Mouse (Mus musculus) CH12F3 (cell line): ENCODE data around the gene Mynn.
"Not testable (repeated sequence)": the region's sequence is repeated elsewhere in the genome, so short reads cannot be mapped to it uniquely, and the experiment has no call there.

Source experiments
- in situ Hi-C: fragments of 300-500 bp; cut with MboI; formaldehyde crosslinking; loops from 2 replicates; pipeline ENCODE4 v1.14.3; 2020; ENCODE audit warnings: low sequenced_read_pairs

Gene Mynn

DNA sequence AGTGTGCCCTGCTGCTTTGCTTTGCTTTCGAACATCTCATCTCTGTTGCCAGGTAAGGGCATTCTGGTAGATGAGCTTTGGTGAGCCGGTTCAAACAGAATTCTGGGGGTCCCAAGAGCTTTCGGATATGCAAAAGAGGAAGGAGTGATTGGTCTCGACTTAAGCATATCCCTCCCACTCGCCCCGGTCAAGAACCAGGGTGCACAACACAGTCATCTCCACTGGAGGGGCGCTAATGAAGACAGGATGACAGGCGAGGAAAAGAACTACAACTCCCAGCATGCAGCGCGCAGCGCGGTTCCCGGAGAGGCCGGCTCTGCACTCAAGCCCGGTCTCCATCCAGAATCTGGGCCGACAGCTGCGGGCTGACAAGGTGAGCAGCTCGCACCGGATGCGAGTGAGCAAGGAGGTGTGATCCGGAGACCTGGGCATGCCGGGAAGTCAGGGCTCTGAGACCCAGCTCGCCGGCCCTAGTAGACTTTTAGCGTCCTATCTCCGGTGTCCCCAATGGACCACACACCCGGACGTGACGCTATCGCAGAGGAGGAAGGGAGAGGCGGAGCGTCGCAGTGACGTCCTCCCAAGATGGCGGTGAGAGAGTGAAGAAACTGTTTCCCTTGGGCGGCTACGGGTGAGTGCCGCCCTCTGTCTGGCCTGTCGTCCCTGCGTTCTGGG lies at the start of gene Mynn:
TSS of gene Mynn (plus strand) at position 1 of the 675 bp plus-strand sequence.
- in situ Hi-C loops = no loop called here

DNA sequence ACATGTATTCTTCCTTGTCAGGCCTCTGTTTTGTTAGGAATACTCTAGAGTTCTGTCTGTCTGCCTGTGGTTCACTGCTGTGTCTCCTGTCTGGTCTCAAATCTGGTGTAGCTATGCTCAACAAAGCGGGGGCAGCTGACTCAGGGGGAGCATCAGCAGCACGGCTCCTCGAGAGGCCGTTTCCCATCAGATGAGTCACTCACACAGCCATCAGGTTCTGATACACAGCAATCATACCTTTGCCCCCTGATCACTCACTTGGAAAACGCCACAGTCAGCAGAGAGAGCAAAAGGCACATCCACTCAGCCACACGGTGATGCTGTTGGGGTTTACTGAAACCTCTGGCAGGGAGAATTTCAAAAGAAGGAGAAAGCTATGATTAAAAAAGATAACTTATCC lies 48.1 kb upstream of the Mynn start:
- in situ Hi-C loops = no loop called here

DNA sequence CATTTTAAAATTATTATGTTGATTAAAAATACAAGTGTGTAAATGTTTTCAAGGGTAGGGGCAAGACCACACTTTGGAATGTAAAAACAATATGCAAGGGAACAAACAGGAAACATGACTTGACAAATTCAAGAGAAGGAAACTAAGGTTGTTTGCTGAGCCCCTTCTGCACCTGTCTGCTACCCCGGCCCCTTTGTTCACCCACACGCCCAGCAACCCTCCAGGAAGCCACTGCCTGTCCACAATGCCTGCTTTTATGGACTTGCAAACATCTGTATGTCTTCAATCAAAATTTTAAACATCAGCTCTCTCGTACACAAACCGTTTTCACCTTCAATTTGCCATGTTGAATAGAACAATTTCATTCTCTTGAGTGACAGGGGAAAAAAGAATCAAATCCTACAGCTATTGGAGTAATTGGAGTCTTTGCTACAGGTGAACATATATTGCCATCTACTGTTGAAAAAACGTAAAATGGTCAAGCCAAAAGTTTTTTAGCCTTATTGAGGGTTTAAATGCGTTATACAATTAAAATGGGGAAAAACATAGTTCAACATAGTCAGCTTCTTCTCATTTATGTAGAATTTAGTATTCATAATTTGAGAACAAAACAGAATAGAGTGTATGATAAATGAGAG lies 41.1 kb upstream of the Mynn start:
- in situ Hi-C loops = no loop called here

DNA sequence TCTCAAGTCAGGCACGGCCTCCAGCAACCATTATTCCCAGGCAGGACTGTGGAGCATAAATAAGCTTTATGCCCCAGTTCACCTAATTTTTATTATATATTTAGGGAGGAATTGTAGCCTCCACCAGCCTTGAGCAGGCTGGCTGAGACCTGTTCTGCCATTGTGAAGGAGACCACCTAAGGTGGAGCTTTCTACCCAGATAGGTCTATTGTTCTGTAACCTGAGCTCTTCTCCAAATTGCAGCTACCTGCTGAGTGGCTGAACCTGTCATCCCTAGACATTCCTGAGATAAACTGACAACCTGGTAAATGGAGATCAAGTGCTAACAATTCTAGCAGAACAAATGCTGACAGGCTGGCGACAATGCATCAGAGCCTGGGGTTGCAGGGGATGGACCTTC lies 35.5 kb upstream of the Mynn start:
- in situ Hi-C loops = not testable (repeated sequence)

DNA sequence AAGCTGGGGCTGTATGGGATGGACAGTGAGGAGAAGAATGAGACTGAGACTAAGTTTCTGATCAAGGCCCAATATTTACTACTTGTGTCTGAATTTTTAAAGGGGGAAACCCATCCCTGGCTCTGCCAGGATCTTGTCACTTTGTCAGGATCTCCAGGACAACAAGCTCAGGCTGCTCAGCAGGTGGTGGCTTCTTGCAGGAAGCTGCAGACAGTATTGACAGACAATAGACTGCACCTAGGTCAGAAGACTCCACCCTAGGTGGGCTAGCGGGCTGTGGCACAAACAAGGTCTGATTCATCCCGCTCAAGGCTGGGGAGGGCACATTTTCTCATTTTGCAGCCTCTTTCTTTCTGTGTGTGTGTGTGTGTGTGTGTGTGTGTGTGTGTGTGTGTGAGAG lies 28.3 kb upstream of the Mynn start:
- in situ Hi-C loops = no loop called here

DNA sequence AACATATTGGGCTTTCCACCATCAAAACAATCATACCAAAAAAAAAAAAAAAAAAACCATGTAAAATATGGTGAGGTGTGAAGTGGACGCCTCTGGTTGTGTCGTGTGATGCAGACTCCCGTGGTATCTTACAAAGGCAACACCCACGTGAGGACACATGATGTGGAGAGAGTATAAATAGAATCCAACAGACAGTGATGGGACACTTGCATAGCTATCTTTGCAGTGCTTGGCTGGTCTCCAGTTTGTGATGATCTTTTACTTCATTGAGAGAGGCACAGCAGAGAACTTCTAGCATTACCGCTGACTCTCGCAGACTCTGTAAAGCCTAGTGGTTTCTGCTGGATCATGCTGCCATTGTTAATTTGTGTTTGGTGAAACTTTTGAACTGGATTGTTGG lies 13.0 kb upstream of the Mynn start:
- in situ Hi-C loops = loop anchor here (25.0 kb wide), 1 partner anchor 373 kb away; the partner anchor contains the start of gene Phc3

DNA sequence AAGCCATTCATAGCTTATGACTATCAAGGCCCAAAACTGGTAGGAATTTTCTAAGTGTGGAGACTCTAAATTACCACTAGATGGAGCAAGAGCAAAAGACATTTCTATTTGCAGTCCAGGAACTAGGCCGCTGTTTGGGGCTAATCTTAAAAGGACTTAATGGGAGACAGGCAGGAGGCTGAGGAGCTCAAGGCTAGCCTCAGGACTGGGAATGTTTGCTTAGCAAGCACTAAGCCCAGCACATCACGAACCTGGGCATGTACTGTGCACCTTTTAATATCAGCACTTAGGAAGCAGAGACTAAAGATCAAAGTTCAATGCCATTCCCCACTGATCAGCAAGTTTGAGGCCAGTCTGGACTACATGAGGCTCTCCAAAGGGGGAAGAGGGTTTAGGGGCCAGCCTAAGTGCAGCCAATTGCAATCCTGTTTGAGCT lies 9.4 kb upstream of the Mynn start:
- in situ Hi-C loops = loop anchor here (25.0 kb wide), 1 partner anchor 370 kb away; the partner anchor contains the start of gene Phc3

DNA sequence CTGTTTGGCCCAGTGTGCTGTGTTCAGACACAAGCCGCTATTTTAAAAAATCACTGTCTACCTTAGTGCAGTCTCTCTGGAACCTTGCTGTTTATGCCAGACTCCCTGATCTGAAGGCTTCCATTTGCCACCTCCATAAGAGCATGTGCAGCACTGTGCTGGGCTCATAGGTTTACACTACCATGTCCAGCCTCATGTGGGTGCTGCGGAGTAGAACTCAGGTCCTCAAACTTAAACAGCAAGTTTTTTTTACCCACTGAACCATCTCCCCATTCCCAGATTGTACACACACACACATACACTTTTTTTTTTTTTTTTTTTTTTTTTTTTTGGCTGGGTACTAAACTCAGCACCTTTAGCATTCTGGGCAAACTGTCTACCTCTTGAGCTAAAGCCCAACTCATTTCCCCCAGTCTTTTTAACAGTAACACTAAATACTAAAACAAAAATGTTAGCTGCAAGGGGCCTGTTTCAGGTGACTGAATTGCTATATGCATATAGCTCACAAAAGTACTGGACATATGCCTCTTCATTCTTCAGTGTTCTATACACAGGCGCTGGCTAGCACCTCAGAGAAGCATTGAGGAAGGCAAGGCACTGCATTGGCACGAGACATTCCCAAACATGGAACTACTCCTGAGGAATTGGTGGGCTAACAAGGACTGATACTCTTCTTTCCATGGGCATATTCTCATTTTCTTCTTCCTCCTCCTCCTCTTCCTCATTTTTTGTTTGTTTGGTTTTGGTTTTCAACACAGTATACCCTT lies 8.0 kb upstream of the Mynn start:
- in situ Hi-C loops = loop anchor here (25.0 kb wide), 1 partner anchor 368 kb away; the partner anchor contains the start of gene Phc3

DNA sequence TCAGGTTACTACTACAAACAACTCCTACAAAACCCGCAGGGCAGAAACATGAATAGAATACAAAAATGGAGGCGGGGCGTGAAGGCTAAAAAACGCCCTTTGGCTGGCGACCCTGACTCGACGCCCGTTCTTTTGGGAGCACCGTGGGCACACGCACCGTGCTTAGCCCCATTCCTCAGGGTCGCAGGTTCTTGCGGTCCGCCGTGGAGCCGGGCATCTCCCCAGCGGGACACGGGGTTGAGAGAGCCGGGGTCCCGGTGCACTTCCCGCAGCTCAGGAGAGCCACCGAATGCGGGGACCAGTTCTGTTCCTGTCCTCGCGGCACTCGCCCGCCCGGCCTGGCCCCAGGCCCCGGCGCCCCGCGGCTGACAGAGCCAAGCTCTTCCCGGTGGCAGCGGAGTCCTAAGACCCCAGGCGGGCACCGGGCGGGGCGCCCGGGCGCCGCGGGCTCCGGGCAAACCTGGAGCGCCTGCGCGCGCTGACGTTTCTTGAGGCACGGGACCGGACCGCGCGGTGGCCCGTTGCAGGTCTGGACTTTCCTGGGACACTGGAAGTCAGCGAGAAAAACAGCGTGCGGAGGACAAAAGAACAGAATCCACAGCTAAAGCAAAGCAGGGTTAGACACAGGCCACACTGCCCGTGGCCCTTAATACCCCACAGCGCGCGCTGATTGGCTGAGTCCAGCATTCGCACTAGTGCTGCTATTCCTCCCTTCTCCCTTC lies 6.6 kb upstream of the Mynn start:
- in situ Hi-C loops = loop anchor here (25.0 kb wide), 1 partner anchor 367 kb away; the partner anchor contains the start of gene Phc3

DNA sequence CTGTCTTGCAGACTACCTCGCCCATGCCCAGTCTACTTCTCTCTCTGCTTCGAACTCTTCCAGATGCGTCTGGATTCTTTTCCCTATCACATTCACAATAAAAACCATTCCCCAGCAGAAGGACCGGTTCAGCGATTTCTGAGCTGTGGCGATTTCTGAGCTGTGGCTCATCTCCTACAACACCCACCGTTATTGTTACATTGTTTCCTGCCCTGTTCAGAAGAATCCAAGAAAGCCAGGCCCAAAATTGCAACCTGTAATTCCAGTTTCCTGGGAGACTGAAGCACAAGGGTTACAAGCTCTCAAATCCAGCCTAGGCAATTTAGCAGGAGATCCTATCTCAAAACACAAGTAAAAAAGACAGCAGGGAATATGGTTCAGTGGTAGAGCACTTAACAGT lies 4.6 kb upstream of the Mynn start:
- in situ Hi-C loops = loop anchor here (25.0 kb wide), 1 partner anchor 365 kb away; the partner anchor contains the start of gene Phc3

DNA sequence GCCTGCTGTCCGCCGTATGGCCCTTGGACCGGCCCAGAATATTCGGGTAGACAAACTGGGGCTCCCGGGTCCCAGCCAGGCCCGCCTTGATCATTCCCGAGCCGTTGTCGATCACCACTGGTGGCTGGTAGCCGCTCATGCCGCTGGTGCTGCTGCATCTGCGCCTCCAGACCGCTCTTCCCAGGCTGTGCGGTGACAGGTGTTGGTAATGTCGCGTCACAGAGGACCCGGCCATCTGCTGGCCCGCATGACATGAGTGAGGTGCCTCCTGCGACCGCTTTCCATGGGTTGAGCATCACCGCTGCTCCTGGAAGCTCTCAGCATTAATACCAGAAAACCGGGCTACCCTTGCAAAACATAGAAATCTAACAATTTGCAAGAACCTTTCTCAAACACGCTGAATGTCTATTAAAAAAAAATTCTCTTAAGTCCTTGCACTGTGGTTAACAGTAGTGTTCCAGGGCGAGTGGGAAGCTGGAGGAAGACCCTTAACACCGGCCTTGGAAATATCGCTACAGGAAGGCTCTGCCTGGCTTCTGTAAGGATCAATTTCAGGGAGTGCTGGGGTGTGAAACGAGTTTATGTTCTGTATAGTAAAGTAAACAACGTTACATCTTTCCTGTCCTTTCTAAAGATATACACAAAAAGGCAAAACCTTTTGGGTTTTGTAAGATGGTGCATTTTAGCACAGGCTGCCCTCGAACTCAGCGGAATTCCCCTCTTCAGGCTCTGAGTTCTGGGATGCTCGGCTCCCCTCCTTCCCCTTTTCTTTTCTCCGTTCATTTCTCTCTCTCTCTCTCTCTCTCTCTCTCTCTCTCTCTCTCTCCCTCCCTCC lies 1.9 kb upstream of the Mynn start, which contains the start of gene Actrt3:
TSS of gene Actrt3 (minus strand) at position 229 of the 835 bp plus-strand sequence.
- in situ Hi-C loops = loop anchor here (25.0 kb wide), 1 partner anchor 362 kb away; the partner anchor contains the start of gene Phc3

DNA sequence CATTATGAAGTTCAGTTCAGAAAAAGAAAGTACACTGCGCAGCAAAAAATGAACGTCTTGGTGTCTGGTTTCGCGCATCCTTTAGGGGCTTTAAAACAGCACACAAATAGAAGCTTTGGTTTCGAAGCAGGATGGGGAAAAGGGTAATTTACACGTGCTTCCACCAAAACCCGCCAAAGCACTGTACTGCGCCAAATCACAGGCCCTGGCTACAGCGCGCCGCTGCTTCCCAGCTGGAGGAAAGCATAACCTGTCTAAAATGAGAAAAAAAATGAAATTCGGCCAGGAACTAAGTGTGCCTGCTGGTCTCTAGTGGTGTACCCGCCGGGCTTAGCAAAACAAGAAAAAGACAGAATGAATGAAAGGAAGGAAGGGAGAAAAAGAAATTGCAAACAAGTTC lies 1.1 kb upstream of the Mynn start:
- in situ Hi-C loops = no loop called here

DNA sequence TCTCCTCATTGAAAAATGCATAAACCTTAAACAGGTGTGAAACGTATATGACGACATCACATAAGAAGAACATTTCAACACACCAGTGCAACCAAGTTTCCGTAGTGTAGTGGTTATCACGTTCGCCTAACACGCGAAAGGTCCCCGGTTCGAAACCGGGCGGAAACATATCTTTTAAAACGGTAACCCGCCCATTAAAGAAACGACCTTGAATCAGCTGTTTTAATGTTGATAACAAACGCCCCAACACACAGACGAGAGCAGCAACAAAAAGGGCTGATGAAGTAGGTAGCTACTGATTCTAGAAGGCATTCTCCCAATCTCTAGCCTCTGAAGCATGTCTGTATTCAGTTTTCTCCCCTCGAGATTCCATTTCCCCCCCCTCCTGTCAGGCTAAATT lies 690 bp upstream of the Mynn start:
- in situ Hi-C loops = no loop called here

DNA sequence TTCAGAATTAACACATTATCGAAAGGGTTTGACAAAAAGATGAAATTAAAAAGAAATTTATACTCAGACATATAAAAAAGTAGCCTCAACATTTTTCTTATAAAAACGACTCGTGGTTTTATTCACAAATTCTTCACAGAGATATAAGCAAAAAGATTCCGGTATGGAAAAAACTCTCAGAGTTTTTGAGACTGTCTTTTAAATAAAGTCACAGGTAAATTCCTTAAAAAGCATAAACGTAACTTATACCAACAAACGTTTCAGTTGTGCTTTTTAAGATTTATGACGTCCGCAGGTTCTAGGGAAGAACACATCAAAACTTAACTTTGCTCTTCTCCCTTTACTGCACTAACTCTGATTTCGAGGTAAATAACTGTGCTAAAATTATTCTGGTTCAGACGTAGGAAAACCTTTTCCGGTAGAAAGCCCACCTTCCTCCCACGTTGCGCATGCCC lies 228 bp upstream of the Mynn start:
- in situ Hi-C loops = no loop called here

DNA sequence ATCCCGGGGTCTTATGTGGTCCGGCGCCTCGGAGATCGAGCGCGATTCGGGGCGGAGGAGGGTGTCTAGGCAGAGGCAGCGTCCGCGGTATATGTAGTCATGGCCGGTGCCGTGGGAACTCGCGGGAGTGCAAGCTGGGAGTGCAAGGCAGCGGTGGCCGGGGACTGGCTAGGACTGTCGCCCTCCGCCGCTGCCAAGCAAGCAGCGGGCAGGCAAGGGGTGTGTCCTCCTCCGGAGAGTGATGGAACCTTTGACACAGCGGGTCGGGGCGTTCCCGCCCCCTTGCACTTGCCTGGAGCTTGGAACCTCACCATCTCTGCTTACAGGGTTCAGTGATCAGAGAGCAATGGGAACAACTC lies 854 bp downstream of the Mynn start:
- in situ Hi-C loops = no loop called here

DNA sequence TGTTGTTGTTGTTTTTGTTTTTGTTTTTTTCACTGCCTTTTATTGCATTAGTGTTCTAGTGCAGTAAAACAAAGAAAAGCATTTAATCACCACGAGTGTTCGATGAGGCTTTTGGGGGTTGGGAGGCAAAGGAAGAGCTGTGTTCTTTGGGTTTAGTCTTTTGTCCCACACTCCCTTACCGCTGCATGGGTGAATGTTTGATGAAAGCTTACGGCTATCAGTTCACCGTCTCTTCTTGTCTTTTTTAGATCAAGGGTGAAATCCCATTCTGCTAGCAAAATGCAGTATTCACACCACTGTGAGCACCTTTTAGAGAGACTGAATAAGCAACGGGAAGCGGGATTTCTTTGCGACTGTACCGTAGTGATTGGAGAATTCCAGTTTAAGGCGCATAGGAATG lies 1.4 kb downstream of the Mynn start:
- in situ Hi-C loops = no loop called here

DNA sequence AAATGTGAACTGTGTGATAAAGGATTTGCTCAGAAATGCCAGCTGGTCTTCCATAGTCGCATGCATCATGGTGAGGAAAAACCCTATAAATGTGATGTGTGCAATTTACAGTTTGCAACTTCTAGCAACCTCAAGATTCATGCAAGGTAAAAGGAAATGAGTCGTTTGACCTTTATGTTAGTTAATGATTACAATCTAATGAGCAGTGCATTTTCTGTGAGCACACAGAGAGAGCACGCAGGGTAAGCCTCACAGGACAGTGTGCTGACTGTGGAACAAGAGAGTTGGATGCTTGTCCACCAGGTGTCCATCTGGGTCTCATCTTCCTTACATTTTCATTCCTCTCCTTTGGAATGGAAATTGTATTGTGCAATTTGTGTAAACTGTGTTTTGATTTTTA lies 7.1 kb downstream of the Mynn start:
- in situ Hi-C loops = no loop called here

DNA sequence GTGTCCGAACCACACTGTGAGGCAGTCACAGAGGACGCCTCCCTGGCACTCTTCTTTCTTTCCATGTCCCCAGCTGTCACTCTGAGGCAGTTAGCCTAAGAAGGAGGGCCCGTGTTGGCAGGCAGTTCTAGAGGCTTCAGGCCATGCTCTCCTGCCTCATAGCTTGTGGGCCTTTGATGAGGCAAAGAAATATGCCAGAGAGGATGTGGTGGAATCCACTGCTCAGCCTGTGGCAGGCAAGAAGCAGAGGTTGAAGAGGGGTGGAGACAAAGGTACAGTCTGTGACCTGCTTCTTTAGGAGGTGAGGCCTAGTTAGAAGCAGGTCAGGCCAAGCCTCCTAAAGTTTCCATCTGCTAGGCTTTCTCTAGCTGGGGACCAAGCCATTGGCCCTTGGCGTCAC lies 9.1 kb downstream of the Mynn start:
- in situ Hi-C loops = no loop called here

DNA sequence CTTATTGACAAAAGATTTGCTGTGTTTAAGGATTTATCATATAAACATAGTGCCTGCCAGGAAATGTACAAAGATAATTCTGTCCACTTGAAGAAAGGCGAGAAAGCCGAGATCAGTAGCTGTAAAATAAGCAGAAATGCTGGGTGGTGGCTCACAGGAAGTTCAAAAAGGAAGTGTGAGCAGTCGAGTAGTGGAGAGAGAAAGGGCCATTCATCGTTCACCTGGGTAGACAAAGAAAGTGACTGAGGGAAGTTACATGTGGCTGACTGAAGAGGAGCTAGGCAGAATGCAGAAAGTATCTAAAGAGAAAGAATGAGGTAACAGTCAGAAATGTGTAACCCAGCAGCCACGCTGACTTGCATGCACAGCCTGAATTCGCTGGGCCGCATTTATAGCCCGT lies 18.3 kb downstream of the Mynn start:
- in situ Hi-C loops = no loop called here

DNA sequence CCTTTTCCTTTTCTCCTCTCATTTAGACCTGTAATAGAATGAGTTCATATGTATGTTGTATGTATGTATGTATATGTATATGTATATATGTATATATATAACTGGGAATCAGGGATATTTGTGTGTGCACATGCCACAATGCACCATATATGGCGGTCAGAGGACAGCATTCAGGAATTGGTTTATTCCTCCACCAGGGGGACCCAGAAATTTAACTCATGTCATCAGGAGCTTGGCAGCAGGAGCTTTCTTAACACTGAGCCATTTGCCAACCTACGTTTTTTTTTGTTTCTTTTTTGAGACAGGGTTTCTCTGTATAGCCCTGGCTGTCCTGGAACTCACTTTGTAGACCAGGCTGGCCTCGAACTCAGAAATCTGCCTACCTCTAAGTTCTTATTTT lies 31.8 kb downstream of the Mynn start:
- in situ Hi-C loops = no loop called here
